Mouse (Mus musculus) liver, adult 2 months (tissue): ENCODE data around the gene Stau1.

ENCODE experiments used
- CTCF ChIP-seq: fragments of 200-500 bp; IDR thresholded peaks from 2 replicates; pipeline ENCODE4 v1.5.1; 2011; ENCODE audit warnings: low read depth, low read length, control low read depth
- POLR2A ChIP-seq: fragments of 200-500 bp; IDR thresholded peaks from 2 replicates; pipeline ENCODE4 v1.6.1; 2011; ENCODE audit warnings: low read length, control low read depth; ENCODE audit not compliant: insufficient read depth; ENCODE audit errors: extremely low read depth

- TF ChIP-seq CTCF (no peak), POLR2A (no peak)
Observed at GRCm38 (mm10) chr2:166948246-166948645, 47.9 kb downstream of the Stau1 start.
